Mouse (Mus musculus): ENCODE measurements around the gene Slc5a6. TPM values are rescaled to one million over a fixed set of nuclear protein-coding genes. Genes with fewer than 3 reads are reported as not detected.

Slc5a6 gene
- polyA plus RNA-seq, 1 experiment from 2014 or later, result 18.8 TPM

GRCm38 (mm10) chr5:30994074-30994473, 54.6 kb downstream of the Slc5a6 start:
- no peak overlapping the region for H3K4me2 ChIP-seq (ENCODE audit: low read depth, low read length)
- H3K9ac ChIP-seq (ENCODE audit: low read depth, low read length), result no peak overlapping the region
- no peak for ATAC-seq
- no peaks in the 10 kb centered on the region for H3K4me1 ChIP-seq (ENCODE audit: control insufficient read depth, insufficient read depth, low read length)
- H3K36me3 ChIP-seq (ENCODE audit: control insufficient read depth, insufficient read depth, low read length), result no peaks in the 10 kb centered on the region
- no peak overlapping the region for H3K4me3 ChIP-seq (ENCODE audit: low read length)
- 71% methylated on average over 3 of the region's 3 CpGs for WGBS
- no peaks in the 10 kb centered on the region for H3K9me3 ChIP-seq (ENCODE audit: control insufficient read depth, low read length)
- no peaks in the 10 kb centered on the region for H3K27me3 ChIP-seq (replicated peaks; ENCODE audit: control insufficient read depth, insufficient read depth, low read length)
- no peak overlapping the region for H3K27ac ChIP-seq (ENCODE audit: low read length)

GRCm38 (mm10) chr5:30992980-30993676, 55.6 kb downstream of the Slc5a6 start:
- H3K36me3 ChIP-seq (ENCODE audit: control insufficient read depth, insufficient read depth, low read length), result no peaks in the 10 kb centered on the region
- H3K27me3 ChIP-seq (replicated peaks; ENCODE audit: control insufficient read depth, insufficient read depth, low read length), result no peaks in the 10 kb centered on the region
- WGBS, result 71% methylated on average over 5 of the region's 5 CpGs
- no peaks in the 10 kb centered on the region for H3K9me3 ChIP-seq (ENCODE audit: control insufficient read depth, low read length)
- ATAC-seq, result no peak
- H3K4me3 ChIP-seq (ENCODE audit: low read length), result no peak overlapping the region
- no peak overlapping the region for H3K9ac ChIP-seq (ENCODE audit: low read depth, low read length)
- H3K4me2 ChIP-seq (ENCODE audit: low read depth, low read length), result no peak overlapping the region
- no peak overlapping the region for H3K27ac ChIP-seq (ENCODE audit: low read length)
- H3K4me1 ChIP-seq (ENCODE audit: control insufficient read depth, insufficient read depth, low read length), result no peaks in the 10 kb centered on the region

Other genes starting within 250 kb of the Slc5a6 start
- 14.0 and 15.4 TPM in 2 replicates for gene Mapre3, start 234.3 kb downstream of the Slc5a6 start, polyA plus RNA-seq (2015; fragmentation: Nextera tagmentation; extraction: Ambion mirVana)
- gene Tmem214, start 180.9 kb downstream of the Slc5a6 start, polyA plus RNA-seq (2015; fragmentation: Nextera tagmentation; extraction: Ambion mirVana), result 76.5 and 81.0 TPM in 2 replicates
- gene Agbl5, start 160.2 kb downstream of the Slc5a6 start, polyA plus RNA-seq (2015; fragmentation: Nextera tagmentation; extraction: Ambion mirVana), result 13.9 and 16.3 TPM in 2 replicates
- 459 and 477 TPM in 2 replicates for gene Ost4, start 141.1 kb downstream of the Slc5a6 start, polyA plus RNA-seq (2015; fragmentation: Nextera tagmentation; extraction: Ambion mirVana)
- 173 and 177 TPM in 2 replicates for gene Emilin1, start 135.5 kb downstream of the Slc5a6 start, polyA plus RNA-seq (2015; fragmentation: Nextera tagmentation; extraction: Ambion mirVana)
- 26.9 and 32.5 TPM in 2 replicates for gene Khk, start 127.5 kb downstream of the Slc5a6 start, polyA plus RNA-seq (2015; fragmentation: Nextera tagmentation; extraction: Ambion mirVana)
- gene Cgref1, start 103.3 kb downstream of the Slc5a6 start, polyA plus RNA-seq (2015; fragmentation: Nextera tagmentation; extraction: Ambion mirVana), result 67.0 and 88.7 TPM in 2 replicates
- 222 and 227 TPM in 2 replicates for gene Preb, start 88.6 kb downstream of the Slc5a6 start, polyA plus RNA-seq (2015; fragmentation: Nextera tagmentation; extraction: Ambion mirVana)
- 3.3 and 4.2 TPM in 2 replicates for gene Tcf23, start 80.3 kb downstream of the Slc5a6 start, polyA plus RNA-seq (2015; fragmentation: Nextera tagmentation; extraction: Ambion mirVana)
- 180 and 190 TPM in 2 replicates for gene Atraid, start 612 bp downstream of the Slc5a6 start, polyA plus RNA-seq (2015; fragmentation: Nextera tagmentation; extraction: Ambion mirVana)
- 16.8 and 18.2 TPM in 2 replicates for gene Cad, start 5.9 kb upstream of the Slc5a6 start, polyA plus RNA-seq (2015; fragmentation: Nextera tagmentation; extraction: Ambion mirVana)
- not detected in 2 replicates for gene Dnajc5g, start 57.4 kb upstream of the Slc5a6 start, polyA plus RNA-seq (2015; fragmentation: Nextera tagmentation; extraction: Ambion mirVana)
- 0.12 and 0.15 TPM in 2 replicates for gene Slc30a3, start 59.3 kb upstream of the Slc5a6 start, polyA plus RNA-seq (2015; fragmentation: Nextera tagmentation; extraction: Ambion mirVana)
- not detected in 2 replicates for gene Trim54, start 67.8 kb upstream of the Slc5a6 start, polyA plus RNA-seq (2015; fragmentation: Nextera tagmentation; extraction: Ambion mirVana)
- not detected in 2 replicates for gene Ucn, start 89.9 kb upstream of the Slc5a6 start, polyA plus RNA-seq (2015; fragmentation: Nextera tagmentation; extraction: Ambion mirVana)
- gene Mpv17, start 105.3 kb upstream of the Slc5a6 start, polyA plus RNA-seq (2015; fragmentation: Nextera tagmentation; extraction: Ambion mirVana), result 80.3 and 84.4 TPM in 2 replicates
- gene Gm29609, start 131.0 kb upstream of the Slc5a6 start, polyA plus RNA-seq (2015; fragmentation: Nextera tagmentation; extraction: Ambion mirVana), result 1.1 TPM in 2 replicates
- 56.4 and 60.3 TPM in 2 replicates for gene Gtf3c2, start 131.2 kb upstream of the Slc5a6 start, polyA plus RNA-seq (2015; fragmentation: Nextera tagmentation; extraction: Ambion mirVana)
- 143 and 149 TPM in 2 replicates for gene Snx17, start 144.3 kb upstream of the Slc5a6 start, polyA plus RNA-seq (2015; fragmentation: Nextera tagmentation; extraction: Ambion mirVana)
- gene Eif2b4, start 144.5 kb upstream of the Slc5a6 start, polyA plus RNA-seq (2015; fragmentation: Nextera tagmentation; extraction: Ambion mirVana), result 67.1 and 67.6 TPM in 2 replicates
- 5.5 and 6.0 TPM in 2 replicates for gene Zfp513, start 153.4 kb upstream of the Slc5a6 start, polyA plus RNA-seq (2015; fragmentation: Nextera tagmentation; extraction: Ambion mirVana)
- gene Ppm1g, start 171.8 kb upstream of the Slc5a6 start, polyA plus RNA-seq (2015; fragmentation: Nextera tagmentation; extraction: Ambion mirVana), result 110 and 122 TPM in 2 replicates
- gene Nrbp1, start 191.9 kb upstream of the Slc5a6 start, polyA plus RNA-seq (2015; fragmentation: Nextera tagmentation; extraction: Ambion mirVana), result 132 and 140 TPM in 2 replicates
- 0.27 TPM in 1 of 2 replicates, not detected in the other for gene Gm9970, start 192.3 kb upstream of the Slc5a6 start, polyA plus RNA-seq (2015; fragmentation: Nextera tagmentation; extraction: Ambion mirVana)
- gene Krtcap3, start 202.8 kb upstream of the Slc5a6 start, polyA plus RNA-seq (2015; fragmentation: Nextera tagmentation; extraction: Ambion mirVana), result 70.1 and 71.1 TPM in 2 replicates
- 19.5 and 21.5 TPM in 2 replicates for gene Ift172, start 242.2 kb upstream of the Slc5a6 start, polyA plus RNA-seq (2015; fragmentation: Nextera tagmentation; extraction: Ambion mirVana)
- 18.3 and 19.3 TPM in 2 replicates for gene Fndc4, start 247.2 kb upstream of the Slc5a6 start, polyA plus RNA-seq (2015; fragmentation: Nextera tagmentation; extraction: Ambion mirVana)
- 0.80 and 1.2 TPM in 2 replicates for gene Gckr, start 248.5 kb upstream of the Slc5a6 start, polyA plus RNA-seq (2015; fragmentation: Nextera tagmentation; extraction: Ambion mirVana)